Mouse (Mus musculus) myocyte (in vitro differentiated cells): ENCODE results near the gene Fen1.

Experiments used
- E2F4 ChIP-seq: IDR thresholded peaks from one replicate; pipeline ENCODE4 v1.6.1; 2011; ENCODE audit warnings: mild to moderate bottlenecking, control low read depth, moderate library complexity; ENCODE audit not compliant: insufficient read depth
- POLR2A ChIP-seq: IDR thresholded peaks from one replicate; pipeline ENCODE4 v1.6.1; 2011; ENCODE audit warnings: low read depth, mild to moderate bottlenecking, control low read depth, moderate library complexity; ENCODE audit not compliant: insufficient read length
- POLR2AphosphoS2 ChIP-seq: IDR thresholded peaks from one replicate; pipeline ENCODE4 v1.6.1; 2011; ENCODE audit warnings: low read depth, control low read depth; ENCODE audit not compliant: insufficient read length
- TCF12 ChIP-seq: IDR thresholded peaks from one replicate; pipeline ENCODE4 v1.6.1; 2011; ENCODE audit warnings: mild to moderate bottlenecking, control low read depth; ENCODE audit not compliant: poor library complexity, insufficient read depth, severe bottlenecking
- USF1 ChIP-seq: IDR thresholded peaks from one replicate; pipeline ENCODE4 v1.6.1; 2011; ENCODE audit warnings: low read depth, mild to moderate bottlenecking, control low read depth, moderate library complexity

GRCm38 (mm10) chr19:10174956-10175355 is 29.0 kb downstream of the Fen1 start:
- no peak for TF ChIP-seq USF1
- TF ChIP-seq POLR2AphosphoS2: no peak
- no peak for TF ChIP-seq E2F4
- TF ChIP-seq TCF12: no peak
- no peak for TF ChIP-seq POLR2A
